Mouse (Mus musculus): ENCODE results near the gene Aplp2. TPM values are rescaled to one million over a fixed set of nuclear protein-coding genes. Genes with fewer than 3 reads are reported as not detected.

The Aplp2 gene
- polyA plus RNA-seq (2015; fragmentation: Nextera tagmentation; extraction: Ambion mirVana) = 309 and 503 TPM in 2 replicates

DNA sequence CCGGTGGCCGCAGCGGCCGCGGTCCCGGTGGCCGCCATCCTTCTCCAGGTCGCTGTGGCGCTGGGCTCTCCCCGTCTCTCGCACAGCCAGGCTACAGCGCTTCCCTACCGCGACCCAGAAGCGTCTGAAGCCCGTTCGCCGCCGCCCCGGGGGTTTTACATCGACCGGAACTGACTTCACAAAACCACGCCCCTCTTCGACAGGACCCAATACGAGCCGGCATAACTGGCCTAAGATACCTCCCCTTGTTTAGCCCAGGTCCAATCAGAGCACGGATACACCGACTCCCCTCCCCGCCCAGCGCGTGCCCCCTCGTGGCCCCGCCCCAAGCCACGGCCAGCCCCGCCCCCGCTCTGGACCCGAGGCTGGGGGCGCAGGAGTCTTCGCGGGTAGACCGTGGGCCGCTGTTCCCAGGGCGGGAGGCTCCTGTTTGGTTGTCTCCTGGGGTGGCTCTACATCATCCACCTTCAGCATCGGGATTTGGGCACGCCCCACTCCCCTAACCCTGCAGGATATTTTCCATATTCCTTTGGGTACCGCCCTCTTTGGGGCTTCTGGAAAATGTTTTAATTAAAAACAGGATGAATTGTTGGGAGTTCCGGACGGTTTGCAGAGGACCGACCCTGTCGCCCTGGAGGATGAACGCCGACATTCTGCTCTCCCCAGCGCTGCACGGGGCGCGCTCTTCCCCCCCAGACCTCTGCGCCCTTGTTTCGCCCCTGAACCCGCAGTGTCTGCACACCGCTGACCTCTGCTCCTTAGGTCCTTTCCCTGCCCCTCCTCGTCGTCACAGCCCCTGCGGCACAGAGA lies at the start of gene Aplp2:
TSS of gene Aplp2 (minus strand) at position 126 of the 810 bp plus-strand sequence.

DNA sequence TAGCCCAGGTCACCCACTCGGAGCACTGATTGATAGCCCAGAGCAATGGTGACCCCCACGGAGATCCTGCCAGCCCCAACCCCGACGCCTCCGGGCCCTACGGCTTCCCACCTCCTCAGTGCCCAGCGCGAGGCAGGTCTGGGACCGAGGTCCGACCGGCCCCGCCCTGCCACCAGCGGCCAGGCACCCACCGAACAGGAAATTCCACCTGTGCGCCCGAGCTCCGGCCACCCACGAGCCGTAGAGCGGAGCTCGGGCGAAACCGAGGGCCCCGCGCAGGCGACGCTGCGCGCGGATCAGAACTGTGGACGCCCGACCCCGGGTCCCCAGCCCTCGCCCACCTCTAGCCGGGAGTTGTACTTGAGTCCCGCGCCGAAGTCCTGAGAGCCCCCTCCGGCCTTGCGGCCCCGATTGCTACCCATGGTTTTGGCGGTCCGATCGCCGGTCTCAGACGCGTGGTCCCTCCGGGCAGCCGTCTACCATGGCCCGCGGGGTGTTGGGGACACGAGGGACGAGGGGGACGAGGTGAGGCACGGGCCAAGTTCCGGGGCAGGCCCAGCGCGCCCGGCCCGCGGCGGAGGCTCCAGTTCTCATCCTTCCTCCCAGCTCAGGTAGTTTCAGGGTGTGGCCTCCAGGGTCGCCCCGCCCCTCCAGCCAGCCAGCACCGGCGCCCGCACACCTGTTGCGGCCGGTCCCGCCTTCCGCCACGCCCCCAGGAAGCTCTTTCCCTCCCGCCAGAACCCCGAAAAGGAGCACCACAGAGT lies 80.2 kb downstream of the Aplp2 start, which contains the start of gene St14:
TSS of gene St14 (minus strand) at position 649 of the 764 bp plus-strand sequence.

Other genes with a start within 250 kb of the Aplp2 start
- gene Zbtb44, start 181.2 kb downstream of the Aplp2 start, polyA plus RNA-seq (2015; fragmentation: Nextera tagmentation; extraction: Ambion mirVana) = 6.6 and 12.0 TPM in 2 replicates
- 1.0 and 2.1 TPM in 2 replicates for gene St14, start 80.0 kb downstream of the Aplp2 start, polyA plus RNA-seq (2015; fragmentation: Nextera tagmentation; extraction: Ambion mirVana)
- gene Prdm10, start 68.7 kb upstream of the Aplp2 start, polyA plus RNA-seq (2015; fragmentation: Nextera tagmentation; extraction: Ambion mirVana) = 1.4 and 1.5 TPM in 2 replicates
- 11.4 and 14.9 TPM in 2 replicates for gene Nfrkb, start 174.4 kb upstream of the Aplp2 start, polyA plus RNA-seq (2015; fragmentation: Nextera tagmentation; extraction: Ambion mirVana)

All from adrenal gland, postnatal 0 days (tissue).